Mouse (Mus musculus) kidney, postnatal 0 days (tissue): ENCODE measurements around the gene Axdnd1. TPM values are rescaled to one million over a fixed set of nuclear protein-coding genes. Genes with fewer than 3 reads are reported as not detected.
"Not testable (repeated sequence)": the region's sequence is repeated elsewhere in the genome, so short reads cannot be mapped to it uniquely, and the experiment has no call there.

Experiments used
- ATAC-seq: fragments of 200-750 bp; cut with Nextera tagmentation; replicated peaks from 2 replicates; pipeline ENCODE4 v1.8.0; 2017; ENCODE audit warnings: low read depth, moderate number of reproducible peaks, moderate TSS enrichment, moderate library complexity; ENCODE audit not compliant: low FRiP score
- DNase-seq: peaks from one replicate; pipeline ENCODE4 v3.0.0-alpha.2; 2016; ENCODE audit warnings: low spot score
- H3K27ac ChIP-seq: fragments of 300-500 bp; sonication (generic); 2 replicates; pipeline ENCODE4 v1.5.1; 2014; ENCODE audit warnings: mild to moderate bottlenecking
- H3K27me3 ChIP-seq: fragments of 300-500 bp; sonication (generic); 2 replicates; pipeline ENCODE4 v1.6.1; 2014; ENCODE audit warnings: low read length, mixed read lengths; ENCODE audit not compliant: insufficient read depth
- H3K36me3 ChIP-seq: fragments of 300-500 bp; sonication (generic); 2 replicates; pipeline ENCODE4 v1.6.1; 2014; ENCODE audit warnings: low read length, mixed read lengths; ENCODE audit not compliant: insufficient read depth
- H3K4me1 ChIP-seq: fragments of 300-500 bp; sonication (generic); replicated peaks from 2 replicates; pipeline ENCODE4 v1.6.1; 2014; ENCODE audit warnings: antibody characterized with exemption, low read length, mixed read lengths; ENCODE audit not compliant: insufficient read depth
- H3K4me2 ChIP-seq: fragments of 300-500 bp; sonication (generic); 2 replicates; pipeline ENCODE4 v1.6.1; 2014; ENCODE audit warnings: mild to moderate bottlenecking, low read length, moderate library complexity, mixed read lengths
- H3K4me3 ChIP-seq: fragments of 300-500 bp; sonication (generic); replicated peaks from 2 replicates; pipeline ENCODE4 v1.5.1; 2014; ENCODE audit warnings: low read depth, low read length
- H3K9ac ChIP-seq: fragments of 300-500 bp; sonication (generic); 2 replicates; pipeline ENCODE4 v1.6.1; 2014; ENCODE audit warnings: low read depth, low read length
- H3K9me3 ChIP-seq: fragments of 300-500 bp; sonication (generic); replicated peaks from 2 replicates; pipeline ENCODE4 v1.6.1; 2016; ENCODE audit warnings: low read length, inconsistent platforms, mixed read lengths
- CTCF ChIP-seq: IDR thresholded peaks from 2 replicates; pipeline ENCODE4 v1.5.1; 2016; ENCODE audit warnings: antibody characterized with exemption, low read depth, mild to moderate bottlenecking, moderate library complexity
- WGBS: fragments of 180-500 bp; shearing (Covaris S2); extraction: QIAGEN DNeasy Blood & Tissue Kit; methylation state at CpG from one replicate; pipeline ENCODE4 v1.1.7; 2014; 5-methylcytosine and 5-hydroxymethylcytosine counted together
- polyA plus RNA-seq: library from polyadenylated mRNA; unstranded; fragments of >200 nt; fragmentation: Nextera tagmentation; extraction: Ambion mirVana; gene quantifications from 2 replicates; pipeline ENCODE4 v1.2.1, GENCODE M21; 2015

Gene Axdnd1
- polyA plus RNA-seq, 1 experiment from 2014 or later: 0.11 TPM

DNA sequence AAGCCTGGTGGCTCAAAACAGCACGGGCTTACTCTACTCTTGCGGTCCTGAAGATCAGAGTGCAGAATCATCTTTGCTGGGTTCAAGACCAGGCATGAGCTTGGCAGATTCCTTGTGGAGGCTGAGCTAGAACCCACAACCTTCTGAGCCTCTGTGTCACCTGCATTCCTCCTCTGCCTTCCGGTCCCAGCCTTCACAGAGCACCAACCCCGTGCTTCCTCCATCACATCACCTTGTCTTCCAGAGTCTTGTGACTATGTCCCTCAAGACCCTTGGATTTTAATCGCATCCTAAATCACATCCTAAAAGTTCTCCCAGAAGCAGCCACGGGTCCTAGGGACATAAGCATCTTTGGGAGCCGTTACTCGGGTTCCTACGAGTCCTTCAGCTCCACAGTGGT, 97.8 kb downstream of the Axdnd1 start:
- no peaks in the 10 kb centered on the region for H3K36me3 ChIP-seq
- WGBS: 83% methylated on average over 9 of the region's 9 CpGs
- no peak overlapping the region for H3K4me2 ChIP-seq
- H3K9ac ChIP-seq: no peak overlapping the region
- no peaks in the 10 kb centered on the region for H3K27me3 ChIP-seq
- DNase-seq (no peak), ATAC-seq (no peak)
- H3K27ac ChIP-seq: no peak overlapping the region
- no peak for TF ChIP-seq CTCF
- no peaks in the 10 kb centered on the region for H3K4me1 ChIP-seq
- no peak overlapping the region for H3K4me3 ChIP-seq
- H3K9me3 ChIP-seq: no peaks in the 10 kb centered on the region

DNA sequence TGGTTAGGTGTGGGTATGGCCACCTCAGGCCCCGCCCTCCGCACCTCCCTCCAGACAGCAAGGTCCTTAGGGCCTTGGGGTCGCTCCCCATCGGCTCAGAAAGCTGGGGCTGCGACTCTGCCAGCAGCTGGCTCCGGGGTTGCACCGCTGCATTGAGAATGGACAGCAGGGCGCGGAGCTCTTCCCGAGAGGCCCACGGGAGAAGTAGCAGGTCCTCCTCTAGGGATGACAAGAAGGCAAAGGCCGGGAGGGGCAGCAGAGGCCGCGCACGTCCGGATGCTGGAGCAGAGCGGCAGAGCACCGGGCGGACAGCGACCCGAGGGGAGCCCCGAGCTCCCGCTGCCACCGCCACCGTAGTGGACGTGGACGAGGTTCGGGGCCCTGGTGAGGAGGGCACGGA, 110.3 kb downstream of the Axdnd1 start, which contains the start of gene Nphs2:
Nphs2 (plus strand) TSS at position 98 of the 400 bp plus-strand sequence.
- WGBS: 4% methylated on average over 29 of the region's 29 CpGs
- ATAC-seq: 0 out of 2 replicates have a peak, but pooled peaks have one; percentile 36
- peaks cover 14% of the 10 kb centered on the region; the same call in 1 of the 2 replicates for H3K27me3 ChIP-seq

DNA sequence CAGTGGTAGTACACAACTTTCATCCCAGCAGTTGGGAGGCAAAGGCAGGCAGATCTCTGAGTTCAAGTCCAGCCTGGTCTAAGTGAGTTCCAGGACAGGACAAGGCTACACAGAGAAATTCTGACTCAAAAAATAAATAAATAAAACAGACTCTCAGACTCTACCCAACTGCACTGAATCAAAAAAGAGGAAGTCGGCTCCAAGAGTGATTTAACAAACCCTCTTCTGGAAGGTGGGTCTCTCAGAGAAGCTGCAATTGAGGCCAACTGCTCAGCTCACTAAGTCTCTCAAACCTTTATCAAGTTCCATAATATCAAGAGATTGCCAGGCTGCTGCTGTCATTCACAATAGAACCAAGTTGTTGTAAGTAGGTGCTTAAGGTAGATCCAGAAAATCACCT, 112.4 kb downstream of the Axdnd1 start:
- no peak overlapping the region for H3K4me3 ChIP-seq
- no peak overlapping the region for H3K9ac ChIP-seq
- no peak for TF ChIP-seq CTCF
- 62% methylated on average over 1 of the region's 1 CpGs for WGBS
- no peak overlapping the region for H3K4me2 ChIP-seq
- ATAC-seq: no peak
- no peak overlapping the region for H3K27ac ChIP-seq
- peaks cover 16% of the 10 kb centered on the region for H3K27me3 ChIP-seq
- no peaks in the 10 kb centered on the region for H3K9me3 ChIP-seq
- H3K4me1 ChIP-seq: no peaks in the 10 kb centered on the region; the same call in 1 of the 2 replicates
- no peak for DNase-seq
- H3K36me3 ChIP-seq: no peaks in the 10 kb centered on the region

More for the DNA sequence above, 110.3 kb downstream of the Axdnd1 start, which contains the start of gene Nphs2:
- Histone ChIP-seq H3K36me3 (no peaks in the 10 kb centered on the region), H3K9me3 (no peaks in the 10 kb centered on the region), H3K4me1 (no peaks in the 10 kb centered on the region), H3K4me3 (peak within 1 kb of the TSS; percentile 25), H3K4me2 (peak within 1 kb of the TSS; percentile 47), H3K9ac (peak within 1 kb of the TSS; percentile 20; the same call in 1 of the 2 replicates), H3K27ac (no peak within 1 kb of the TSS; the same call in 1 of the 2 replicates)
- DNase-seq: peak; percentile 34
- TF ChIP-seq CTCF: no peak

DNA sequence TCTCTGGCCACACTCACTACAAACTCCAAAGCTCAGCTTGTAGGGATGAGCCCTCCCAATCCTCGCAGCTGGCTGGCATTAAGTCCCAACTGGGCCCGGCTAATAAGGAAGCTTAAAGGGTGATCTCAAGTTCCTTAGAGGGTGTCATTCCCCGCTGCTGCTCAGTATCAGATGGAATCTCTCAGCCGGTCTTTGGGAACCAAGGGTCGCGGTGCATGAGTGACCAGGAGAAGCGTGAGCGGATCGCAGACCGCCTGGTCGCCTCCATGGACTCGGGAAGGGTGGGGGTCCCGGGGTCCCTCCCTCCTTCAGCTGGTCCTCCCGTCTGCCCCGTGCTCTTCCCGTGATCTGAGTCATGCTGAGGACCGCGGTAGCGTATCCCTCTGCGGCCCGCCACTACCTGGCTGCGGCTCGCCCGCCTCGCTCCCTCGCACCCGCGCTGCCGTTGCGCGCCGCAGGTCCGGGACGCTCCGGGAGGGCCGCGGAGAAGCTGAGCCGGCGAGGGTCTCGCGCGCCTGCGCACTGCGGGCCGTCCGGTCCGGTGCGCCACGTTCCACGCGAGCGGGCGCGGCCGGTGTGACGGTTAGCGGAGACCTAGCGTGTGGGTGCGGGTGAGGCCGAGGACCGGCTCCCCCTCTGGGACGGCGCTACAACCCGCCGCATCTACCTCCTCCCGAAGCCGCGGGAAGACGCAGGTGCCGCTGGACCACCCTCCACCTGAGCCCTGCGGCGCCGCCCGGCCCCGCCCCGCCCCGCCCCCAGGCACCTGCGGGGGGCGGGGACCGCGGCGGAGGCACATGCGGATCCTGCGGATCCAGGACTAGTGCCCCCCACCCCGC, 117.8 kb downstream of the Axdnd1 start, which contains the start of gene Tdrd5:
Tdrd5 (minus strand) TSS at position 754 of the 839 bp plus-strand sequence.
- H3K4me1 ChIP-seq: peaks cover 5% of the 10 kb centered on the region; the same call in 1 of the 2 replicates
- TF ChIP-seq CTCF: no peak
- no peaks in the 10 kb centered on the region for H3K9me3 ChIP-seq
- peak within 1 kb of the TSS; percentile 56 for H3K9ac ChIP-seq
- peak; percentile 58 for DNase-seq
- WGBS: under 1% methylated on average over 74 of the region's 85 CpGs
- H3K4me2 ChIP-seq: peak within 1 kb of the TSS; percentile 97
- peak; percentile 68 for ATAC-seq
- H3K36me3 ChIP-seq: no peaks in the 10 kb centered on the region
- H3K27ac ChIP-seq: peak within 1 kb of the TSS; percentile 22; the same call in 1 of the 2 replicates
- H3K4me3 ChIP-seq: peak within 1 kb of the TSS; percentile 64
- H3K27me3 ChIP-seq: peaks cover 12% of the 10 kb centered on the region

DNA sequence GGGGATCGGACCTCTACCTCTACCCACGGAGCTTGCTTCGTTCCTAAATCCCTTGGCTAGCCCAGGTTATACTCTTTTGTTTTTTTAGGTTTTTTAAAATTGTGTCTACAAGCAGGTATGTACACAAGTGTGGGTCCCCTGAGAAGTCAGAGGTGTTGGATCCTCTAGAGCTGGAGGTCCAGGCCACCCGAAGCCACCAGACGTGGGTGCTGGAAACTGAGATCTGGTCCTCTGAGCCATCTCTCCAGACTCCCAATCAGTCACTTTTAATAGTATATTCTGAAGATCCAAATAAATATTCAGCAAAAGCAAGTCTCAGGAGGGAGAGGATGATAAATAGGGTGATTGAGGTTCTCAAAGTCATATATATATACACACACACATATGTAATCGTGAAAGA, 130.9 kb downstream of the Axdnd1 start:
- Histone ChIP-seq H3K9ac (no peak overlapping the region), H3K27me3 (no peaks in the 10 kb centered on the region), H3K9me3 (no peaks in the 10 kb centered on the region), H3K27ac (no peak overlapping the region), H3K4me3 (no peak overlapping the region), H3K36me3 (no peaks in the 10 kb centered on the region), H3K4me2 (no peak overlapping the region), H3K4me1 (no peaks in the 10 kb centered on the region)
- no peak for TF ChIP-seq CTCF
- WGBS: 94% methylated on average over 6 of the region's 6 CpGs
- DNase-seq (no peak), ATAC-seq (no peak)

DNA sequence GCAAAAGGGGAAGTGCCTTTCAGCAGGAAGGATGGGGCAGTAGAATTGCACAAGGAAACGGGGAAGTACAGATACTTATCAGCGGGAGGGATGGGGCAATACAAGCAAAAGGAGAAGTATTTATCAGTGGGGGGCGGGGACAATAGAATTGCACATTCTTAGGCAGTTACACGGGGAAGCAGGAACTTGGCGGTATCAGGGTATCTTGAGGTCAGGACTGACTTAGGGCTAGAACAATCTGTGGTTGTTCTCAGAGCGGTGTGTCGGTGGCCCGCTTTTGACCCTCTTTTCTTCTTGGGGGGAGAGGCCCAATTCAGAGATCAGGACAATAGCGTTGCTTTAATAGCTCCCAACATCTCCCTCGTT, 131.8 kb downstream of the Axdnd1 start:
- not testable (repeated sequence) for ATAC-seq, DNase-seq
- 66% methylated on average over 10 of the region's 10 CpGs for WGBS

More for the DNA sequence above, 131.8 kb downstream of the Axdnd1 start:
- not testable (repeated sequence) for H3K36me3 ChIP-seq, H3K27me3 ChIP-seq, H3K27ac ChIP-seq, H3K4me2 ChIP-seq, H3K9ac ChIP-seq, H3K4me1 ChIP-seq, H3K4me3 ChIP-seq, H3K9me3 ChIP-seq
